Mouse (Mus musculus): ENCODE results near the gene Mapk12. TPM values are rescaled to one million over a fixed set of nuclear protein-coding genes. Genes with fewer than 3 reads are reported as not detected.

The Mapk12 gene
- total and polyA plus RNA-seq, 3 experiments, result 0.18 TPM; not detected in 2

DNA sequence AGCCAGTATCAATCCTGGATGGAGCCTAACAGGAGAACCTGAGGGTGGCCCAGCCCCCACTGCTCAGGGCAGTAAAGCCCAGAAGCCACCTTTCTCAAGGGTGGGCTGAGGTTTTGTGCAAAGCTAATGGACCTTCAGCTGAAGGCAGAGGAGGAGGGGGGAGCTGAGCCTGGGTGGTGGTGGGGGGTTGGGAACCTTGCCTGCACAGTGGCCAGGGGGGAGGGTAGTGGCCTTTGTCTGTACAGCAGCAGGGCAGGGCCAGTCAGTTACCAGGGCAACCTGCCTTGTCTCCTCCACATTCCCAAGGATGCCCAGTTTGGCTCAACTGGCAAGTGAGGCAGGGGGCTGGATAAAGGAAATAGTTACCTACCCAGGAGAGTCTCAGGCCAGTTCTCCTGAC, 11.8 kb upstream of the Mapk12 start:
- no peak for DNase-seq (ENCODE audit: low read depth, low spot score)
- TF ChIP-seq JUND (IDR thresholded peaks at IDR 0.05; ENCODE audit: low read depth, low read length), result no peak
- TF ChIP-seq ELF1 (IDR thresholded peaks at IDR 0.05; ENCODE audit: low read depth, low read length), result no peak
- TF ChIP-seq TCF12 (IDR thresholded peaks at IDR 0.05; ENCODE audit: low read depth, low read length), result no peak
- no peak for TF ChIP-seq CHD2 (IDR thresholded peaks at IDR 0.05; ENCODE audit: low read length)
- TF ChIP-seq TAL1 (IDR thresholded peaks at IDR 0.05; ENCODE audit: low read length), result no peak
- TF ChIP-seq ZKSCAN1 (IDR thresholded peaks at IDR 0.05; ENCODE audit: low read depth, low read length), result no peak
- no peak for TF ChIP-seq NRF1 (IDR thresholded peaks at IDR 0.05; ENCODE audit: insufficient read depth, low read depth, low read length, poor library complexity, severe bottlenecking)
- Histone ChIP-seq H3K9me3 (replicated peaks; ENCODE audit: insufficient read depth, low read length) (no peaks in the 10 kb centered on the region), H3K27me3 (ENCODE audit: control insufficient read depth in 1 of 2, insufficient read depth in 2 of 2, low read length in 2 of 2) (peaks cover 0 to 1% of the 10 kb centered on the region in 2 experiments; a peak in 1 of 4 replicates), H3K4me1 (ENCODE audit: control insufficient read depth in 1 of 2, insufficient read depth in 2 of 2, low read length in 2 of 2) (no peaks in the 10 kb centered on the region), H3K27ac (ENCODE audit: control insufficient read depth, low read depth, low read length) (no peak overlapping the region), H3K4me3 (ENCODE audit: control insufficient read depth in 1 of 2, insufficient read depth in 1 of 2, low read depth in 2 of 2, low read length in 2 of 2) (no peak overlapping the region), H3K79me2 (ENCODE audit: control insufficient read depth, insufficient read depth, low read length, poor library complexity) (no peaks in the 10 kb centered on the region), H3K36me3 (ENCODE audit: control insufficient read depth in 1 of 2, insufficient read depth in 2 of 2, low read length in 2 of 2) (no peaks in the 10 kb centered on the region), H3K9ac (ENCODE audit: control insufficient read depth, low read depth, low read length, poor library complexity, severe bottlenecking) (no peak overlapping the region)

GRCm38 (mm10) chr15:89150041-89150390, 9.5 kb upstream of the Mapk12 start:
- H3K27me3 ChIP-seq (ENCODE audit: control insufficient read depth in 1 of 2, insufficient read depth in 2 of 2, low read length in 2 of 2), result peaks cover 0 to 1% of the 10 kb centered on the region in 2 experiments; a peak in 1 of 4 replicates
- TF ChIP-seq EP300 (IDR thresholded peaks at IDR 0.05; ENCODE audit: low read depth in 1 of 2, low read length in 2 of 2) (no peak), E2F4 (IDR thresholded peaks at IDR 0.05; ENCODE audit: borderline replicate concordance, low read depth, low read length) (no peak), NRF1 (IDR thresholded peaks at IDR 0.05; ENCODE audit: insufficient read depth, low read depth, low read length, poor library complexity, severe bottlenecking) (no peak), SIN3A (IDR thresholded peaks at IDR 0.05; ENCODE audit: low read length) (peak; percentile 65), MEF2A (IDR thresholded peaks at IDR 0.05; ENCODE audit: extremely low read depth, insufficient replicate concordance, low read depth, low read length, poor library complexity, severe bottlenecking) (no peak), CHD1 (IDR thresholded peaks at IDR 0.05; ENCODE audit: low read depth, low read length) (no peak), MXI1 (IDR thresholded peaks at IDR 0.05; ENCODE audit: low read depth, low read length) (peak; percentile 70), NELFE (IDR thresholded peaks at IDR 0.05; ENCODE audit: low read depth, low read length) (no peak)
- no peaks in the 10 kb centered on the region for H3K79me2 ChIP-seq (ENCODE audit: control insufficient read depth, insufficient read depth, low read length, poor library complexity)
- no peaks in the 10 kb centered on the region for H3K9me3 ChIP-seq (replicated peaks; ENCODE audit: insufficient read depth, low read length)
- H3K4me1 ChIP-seq (ENCODE audit: control insufficient read depth in 1 of 2, insufficient read depth in 2 of 2, low read length in 2 of 2), result no peaks in the 10 kb centered on the region
- H3K27ac ChIP-seq (ENCODE audit: control insufficient read depth, low read depth, low read length), result no peak overlapping the region
- no peak overlapping the region for H3K4me3 ChIP-seq (ENCODE audit: control insufficient read depth in 1 of 2, insufficient read depth in 1 of 2, low read depth in 2 of 2, low read length in 2 of 2)
- no peaks in the 10 kb centered on the region for H3K36me3 ChIP-seq (ENCODE audit: control insufficient read depth in 1 of 2, insufficient read depth in 2 of 2, low read length in 2 of 2)
- DNase-seq (ENCODE audit: low read depth, low spot score), result peak; percentile 69
- H3K9ac ChIP-seq (ENCODE audit: control insufficient read depth, low read depth, low read length, poor library complexity, severe bottlenecking), result no peak overlapping the region

Data from MEL (cell line).